Mouse (Mus musculus) ES-E14 (cell line): ENCODE measurements at regions not wholly inside any gene's neighbourhood (a gene's known extent, or its start where the extent isn't known, plus 50 kb on each side); places are given as distances from the start of the nearest gene placed in this dataset.

Source experiments
- MAFK ChIP-seq: IDR thresholded peaks from 2 replicates; pipeline ENCODE4 v1.6.1; 2014; ENCODE audit warnings: mild to moderate bottlenecking, low read depth, low read length, inconsistent platforms; ENCODE audit not compliant: insufficient read depth
- ZC3H11A ChIP-seq: IDR thresholded peaks from 2 replicates; pipeline ENCODE4 v1.6.1; 2012; ENCODE audit warnings: low read depth, mild to moderate bottlenecking, inconsistent platforms, low read length, borderline replicate concordance
- ZNF384 ChIP-seq: IDR thresholded peaks from 2 replicates; pipeline ENCODE4 v1.6.1; 2012; ENCODE audit warnings: low read depth, low read length, inconsistent platforms

- TF ChIP-seq ZC3H11A, result no peak
- no peak for TF ChIP-seq MAFK
- no peak for TF ChIP-seq ZNF384
These were observed 54.9 kb upstream of the Paqr3 start for GRCm38 (mm10) chr5:97166128-97166883.
